Mouse (Mus musculus) neural tube, embryonic 11.5 days (tissue): ENCODE results near the gene Zbtb9. TPM values are rescaled to one million over a fixed set of nuclear protein-coding genes. Genes with fewer than 3 reads are reported as not detected.

Experiments
- ATAC-seq: fragments of 200-750 bp; cut with Nextera tagmentation; 2 replicates; pipeline ENCODE4 v1.8.0; 2017; ENCODE audit warnings: moderate number of reproducible peaks, mild to moderate bottlenecking, moderate TSS enrichment, moderate library complexity; ENCODE audit not compliant: insufficient read depth, low FRiP score, low TSS enrichment
- DNase-seq: peaks from one replicate; pipeline ENCODE4 v3.0.0-alpha.2; 2015; ENCODE audit warnings: low spot score
- H3K27ac ChIP-seq: fragments of 300-500 bp; sonication (generic); 2 replicates; pipeline ENCODE4 v1.5.1; 2014; ENCODE audit warnings: low read depth, mild to moderate bottlenecking, low read length
- H3K27me3 ChIP-seq: fragments of 300-500 bp; sonication (generic); 2 replicates; pipeline ENCODE4 v1.6.1; 2014; ENCODE audit warnings: mild to moderate bottlenecking, low read length, mixed read lengths; ENCODE audit not compliant: control insufficient read depth, insufficient read depth
- H3K36me3 ChIP-seq: fragments of 300-500 bp; sonication (generic); 2 replicates; pipeline ENCODE4 v1.6.1; 2014; ENCODE audit warnings: mild to moderate bottlenecking, low read length, moderate library complexity, mixed read lengths; ENCODE audit not compliant: control insufficient read depth, insufficient read depth
- H3K4me1 ChIP-seq: fragments of 300-500 bp; sonication (generic); 2 replicates; pipeline ENCODE4 v1.6.1; 2014; ENCODE audit warnings: low read length, mixed read lengths; ENCODE audit not compliant: control insufficient read depth, insufficient read depth
- H3K4me2 ChIP-seq: fragments of 300-500 bp; sonication (generic); 2 replicates; pipeline ENCODE4 v1.6.1; 2014; ENCODE audit warnings: low read depth, mild to moderate bottlenecking, moderate library complexity
- H3K4me3 ChIP-seq: fragments of 300-500 bp; sonication (generic); 2 replicates; pipeline ENCODE4 v1.5.1; 2014; ENCODE audit warnings: low read depth, low read length
- H3K9ac ChIP-seq: fragments of 300-500 bp; sonication (generic); 2 replicates; pipeline ENCODE4 v1.6.1; 2014; ENCODE audit warnings: mild to moderate bottlenecking, low read length
- H3K9me3 ChIP-seq: fragments of 300-500 bp; sonication (generic); 2 replicates; pipeline ENCODE4 v1.6.1; 2016; ENCODE audit warnings: low read length; ENCODE audit not compliant: control insufficient read depth
- WGBS: fragments of 180-500 bp; shearing (Covaris S2); extraction: QIAGEN DNeasy Blood & Tissue Kit; methylation state at CpG from one replicate; pipeline ENCODE4 v1.1.7; 2014; 5-methylcytosine and 5-hydroxymethylcytosine counted together
- polyA plus RNA-seq: library from polyadenylated mRNA; unstranded; fragments of >200 nt; fragmentation: Nextera tagmentation; extraction: Ambion mirVana; gene quantifications from 2 replicates; pipeline ENCODE4 v1.2.1, GENCODE M21; 2014

Gene Zbtb9
- polyA plus RNA-seq, 1 experiment from 2014 or later: 13.5 TPM

GRCm38 (mm10) chr17:26951406-26951805 lies 21.6 kb upstream of the Zbtb9 start:
- H3K36me3 ChIP-seq: 0 out of 2 replicates have a peak, but pooled peaks cover 4% of the 10 kb centered on the region
- H3K9me3 ChIP-seq: no peaks in the 10 kb centered on the region
- peak; percentile 89 for DNase-seq
- peak overlapping the region; percentile 32 for H3K4me3 ChIP-seq
- H3K27ac ChIP-seq: no peak overlapping the region
- no peaks in the 10 kb centered on the region for H3K27me3 ChIP-seq
- peaks cover 50% of the 10 kb centered on the region for H3K4me1 ChIP-seq
- H3K4me2 ChIP-seq: peak overlapping the region; percentile 75
- H3K9ac ChIP-seq: peak overlapping the region; percentile 56
- WGBS: under 1% methylated on average over 10 of the region's 11 CpGs
- ATAC-seq: peak; percentile 78

- Histone ChIP-seq H3K4me3 (peak overlapping the region; percentile 32), H3K27me3 (no peaks in the 10 kb centered on the region), H3K4me1 (peaks cover 43% of the 10 kb centered on the region), H3K27ac (peak overlapping the region; percentile 15; the same call in 1 of the 2 replicates), H3K9me3 (no peaks in the 10 kb centered on the region), H3K36me3 (peaks cover 6% of the 10 kb centered on the region; the same call in 1 of the 2 replicates), H3K9ac (peak overlapping the region; percentile 56), H3K4me2 (peak overlapping the region; percentile 75)
- WGBS: 3% methylated on average over 23 of the region's 23 CpGs
- ATAC-seq (no peak), DNase-seq (no peak)
Measured at GRCm38 (mm10) chr17:26951952-26952877, 20.8 kb upstream of the Zbtb9 start.

- H3K36me3 ChIP-seq: peaks cover 11% of the 10 kb centered on the region; the same call in 1 of the 2 replicates
- H3K27ac ChIP-seq: no peak overlapping the region
- ATAC-seq: no peak
- H3K9ac ChIP-seq: peak overlapping the region; percentile 11; the same call in 1 of the 2 replicates
- no peak for DNase-seq
- H3K4me3 ChIP-seq: 0 out of 2 replicates have a peak overlapping the region, but pooled peaks have one; percentile 8
- no peaks in the 10 kb centered on the region for H3K27me3 ChIP-seq
- 25% methylated on average over 6 of the region's 6 CpGs for WGBS
- no peaks in the 10 kb centered on the region for H3K9me3 ChIP-seq
- H3K4me1 ChIP-seq: peaks cover 36% of the 10 kb centered on the region
- peak overlapping the region; percentile 75 for H3K4me2 ChIP-seq
Measured at GRCm38 (mm10) chr17:26953201-26953600, 19.8 kb upstream of the Zbtb9 start.

- H3K4me1 ChIP-seq: peaks cover 33% of the 10 kb centered on the region
- no peak overlapping the region for H3K27ac ChIP-seq
- 0 out of 2 replicates have a peak overlapping the region, but pooled peaks have one; percentile 8 for H3K4me3 ChIP-seq
- 19% methylated on average over 14 of the region's 16 CpGs for WGBS
- no peaks in the 10 kb centered on the region for H3K9me3 ChIP-seq
- H3K27me3 ChIP-seq: no peaks in the 10 kb centered on the region
- peak overlapping the region; percentile 11; the same call in 1 of the 2 replicates for H3K9ac ChIP-seq
- H3K4me2 ChIP-seq: peak overlapping the region; percentile 75
- H3K36me3 ChIP-seq: peaks cover 11% of the 10 kb centered on the region; the same call in 1 of the 2 replicates
- ATAC-seq (no peak), DNase-seq (no peak)
Measured at GRCm38 (mm10) chr17:26953726-26954125, 19.2 kb upstream of the Zbtb9 start.

GRCm38 (mm10) chr17:26956309-26956708 lies 16.7 kb upstream of the Zbtb9 start:
- Histone ChIP-seq H3K9me3 (no peaks in the 10 kb centered on the region), H3K36me3 (peaks cover 16% of the 10 kb centered on the region), H3K4me1 (peaks cover 17% of the 10 kb centered on the region), H3K4me2 (no peak overlapping the region), H3K27ac (no peak overlapping the region), H3K9ac (no peak overlapping the region), H3K4me3 (no peak overlapping the region), H3K27me3 (no peaks in the 10 kb centered on the region)
- no peak for DNase-seq
- WGBS: 87% methylated on average over 5 of the region's 5 CpGs
- ATAC-seq: no peak

GRCm38 (mm10) chr17:26956895-26957294 lies 16.1 kb upstream of the Zbtb9 start:
- Histone ChIP-seq H3K4me3 (no peak overlapping the region), H3K27ac (no peak overlapping the region), H3K9me3 (no peaks in the 10 kb centered on the region), H3K9ac (no peak overlapping the region), H3K27me3 (no peaks in the 10 kb centered on the region), H3K4me1 (peaks cover 13% of the 10 kb centered on the region), H3K36me3 (peaks cover 18% of the 10 kb centered on the region), H3K4me2 (no peak overlapping the region)
- WGBS: 93% methylated on average over 18 of the region's 18 CpGs
- ATAC-seq (no peak), DNase-seq (no peak)

- 93% methylated on average over 5 of the region's 5 CpGs for WGBS
- ATAC-seq: no peak
Measured at GRCm38 (mm10) chr17:26957872-26958271, 15.1 kb upstream of the Zbtb9 start.

GRCm38 (mm10) chr17:26958880-26959279 lies 14.1 kb upstream of the Zbtb9 start:
- Histone ChIP-seq H3K36me3 (peaks cover 20% of the 10 kb centered on the region), H3K4me3 (no peak overlapping the region), H3K9ac (no peak overlapping the region), H3K27ac (no peak overlapping the region), H3K4me2 (no peak overlapping the region), H3K27me3 (no peaks in the 10 kb centered on the region), H3K4me1 (no peaks in the 10 kb centered on the region; the same call in 1 of the 2 replicates), H3K9me3 (no peaks in the 10 kb centered on the region)
- WGBS: 67% methylated on average over 5 of the region's 5 CpGs
- DNase-seq: no peak
- no peak for ATAC-seq

More at GRCm38 (mm10) chr17:26957872-26958271, 15.1 kb upstream of the Zbtb9 start:
- peaks cover 4% of the 10 kb centered on the region; the same call in 1 of the 2 replicates for H3K4me1 ChIP-seq
- H3K36me3 ChIP-seq: peaks cover 18% of the 10 kb centered on the region
- H3K4me2 ChIP-seq: no peak overlapping the region
- no peak for DNase-seq
- H3K4me3 ChIP-seq: no peak overlapping the region
- H3K9me3 ChIP-seq: no peaks in the 10 kb centered on the region
- H3K27me3 ChIP-seq: no peaks in the 10 kb centered on the region
- H3K27ac ChIP-seq: no peak overlapping the region
- no peak overlapping the region for H3K9ac ChIP-seq
